Mouse (Mus musculus) olfactory bulb, adult 2 months (tissue): ENCODE data around the gene Igf1r. TPM values are rescaled to one million over a fixed set of nuclear protein-coding genes. Genes with fewer than 3 reads are reported as not detected.

ENCODE experiments used
- H3K27ac ChIP-seq: fragments of 200-500 bp; 2 replicates; pipeline ENCODE4 v1.5.1; 2012; ENCODE audit warnings: low read depth, low read length; ENCODE audit not compliant: insufficient read depth
- H3K4me1 ChIP-seq: fragments of 200-500 bp; 2 replicates; pipeline ENCODE4 v1.6.1; 2012; ENCODE audit warnings: low read length; ENCODE audit not compliant: control insufficient read depth, insufficient read depth
- H3K4me3 ChIP-seq: fragments of 200-500 bp; 2 replicates; pipeline ENCODE4 v1.5.1; 2012; ENCODE audit warnings: mild to moderate bottlenecking, low read depth, low read length, moderate library complexity; ENCODE audit not compliant: insufficient read depth
- CTCF ChIP-seq: fragments of 200-500 bp; IDR thresholded peaks from 2 replicates; pipeline ENCODE4 v1.5.1; 2012; ENCODE audit warnings: low read depth, mild to moderate bottlenecking, low read length, moderate library complexity; ENCODE audit not compliant: insufficient read depth
- POLR2A ChIP-seq: fragments of 200-500 bp; IDR thresholded peaks from 2 replicates; pipeline ENCODE4 v1.6.1; 2012; ENCODE audit warnings: mild to moderate bottlenecking, low read depth, low read length, moderate library complexity; ENCODE audit not compliant: insufficient read depth
- WGBS: fragments of 180-500 bp; shearing (Covaris S2); methylation state at CpG from one replicate; pipeline ENCODE4 v1.1.7; 2018; 5-methylcytosine and 5-hydroxymethylcytosine counted together
- polyA plus RNA-seq: library from polyadenylated mRNA; stranded (reverse); fragments of >200 nt; gene quantifications from 2 replicates; pipeline ENCODE4 v1.2.4, GENCODE M21; 2012; ENCODE audit warnings: low replicate concordance; ENCODE audit not compliant: missing spikeins, insufficient read depth, insufficient read length

Igf1r gene
- polyA plus RNA-seq, 1 experiment: 26.5 TPM

- Histone ChIP-seq H3K27ac (no peak overlapping the region), H3K4me3 (no peak overlapping the region), H3K4me1 (0 out of 2 replicates have a peak, but pooled peaks cover 2% of the 10 kb centered on the region)
- TF ChIP-seq POLR2A: no peak
- no peak for TF ChIP-seq CTCF
- 93% methylated on average over 5 of the region's 5 CpGs for WGBS
Observed at GRCm38 (mm10) chr7:68232521-68232920, 279.9 kb downstream of the Igf1r start.

GRCm38 (mm10) chr7:68233619-68234223, 281.1 kb downstream of the Igf1r start:
- no peak overlapping the region for H3K27ac ChIP-seq
- 0 out of 2 replicates have a peak, but pooled peaks cover 2% of the 10 kb centered on the region for H3K4me1 ChIP-seq
- no peak overlapping the region for H3K4me3 ChIP-seq
- TF ChIP-seq CTCF (no peak), POLR2A (no peak)
- 40% methylated on average over 13 of the region's 13 CpGs for WGBS

GRCm38 (mm10) chr7:68236817-68237216, 284.2 kb downstream of the Igf1r start:
- Histone ChIP-seq H3K4me3 (no peak overlapping the region), H3K4me1 (0 out of 2 replicates have a peak, but pooled peaks cover 2% of the 10 kb centered on the region), H3K27ac (no peak overlapping the region)
- WGBS: 69% methylated on average over 8 of the region's 8 CpGs
- no peak for TF ChIP-seq CTCF
- TF ChIP-seq POLR2A: no peak

- Histone ChIP-seq H3K27ac (no peak overlapping the region), H3K4me3 (no peak overlapping the region), H3K4me1 (0 out of 2 replicates have a peak, but pooled peaks cover 2% of the 10 kb centered on the region)
- WGBS: 81% methylated on average over 11 of the region's 11 CpGs
- TF ChIP-seq CTCF: no peak
Observed at GRCm38 (mm10) chr7:68239220-68239827, 286.7 kb downstream of the Igf1r start.

- no peak overlapping the region for H3K4me3 ChIP-seq
- TF ChIP-seq CTCF (no peak), POLR2A (no peak)
- H3K27ac ChIP-seq: no peak overlapping the region
- WGBS: 84% methylated on average over 9 of the region's 9 CpGs
- H3K4me1 ChIP-seq: 0 out of 2 replicates have a peak, but pooled peaks cover 2% of the 10 kb centered on the region
Observed at GRCm38 (mm10) chr7:68241205-68241604, 288.6 kb downstream of the Igf1r start.

- Histone ChIP-seq H3K4me3 (no peak overlapping the region), H3K4me1 (no peaks in the 10 kb centered on the region), H3K27ac (no peak overlapping the region)
- TF ChIP-seq CTCF: no peak
- no peak for TF ChIP-seq POLR2A
- 64% methylated on average over 4 of the region's 4 CpGs for WGBS
Observed at GRCm38 (mm10) chr7:68245681-68246080, 293.1 kb downstream of the Igf1r start.

- Histone ChIP-seq H3K27ac (no peak overlapping the region), H3K4me1 (no peaks in the 10 kb centered on the region), H3K4me3 (no peak overlapping the region)
- WGBS: 80% methylated on average over 8 of the region's 8 CpGs
- TF ChIP-seq CTCF (no peak), POLR2A (no peak)
Observed at GRCm38 (mm10) chr7:68246249-68246648, 293.6 kb downstream of the Igf1r start.

GRCm38 (mm10) chr7:68250411-68250810, 297.8 kb downstream of the Igf1r start:
- Histone ChIP-seq H3K4me1 (no peaks in the 10 kb centered on the region), H3K27ac (no peak overlapping the region), H3K4me3 (no peak overlapping the region)
- TF ChIP-seq POLR2A: no peak
- TF ChIP-seq CTCF: no peak
- 61% methylated on average over 1 of the region's 1 CpGs for WGBS

- Histone ChIP-seq H3K27ac (no peak overlapping the region), H3K4me1 (no peaks in the 10 kb centered on the region), H3K4me3 (no peak overlapping the region)
- 89% methylated on average over 3 of the region's 3 CpGs for WGBS
- no peak for TF ChIP-seq POLR2A
- TF ChIP-seq CTCF: no peak
Observed at GRCm38 (mm10) chr7:68250902-68251301, 298.3 kb downstream of the Igf1r start.

GRCm38 (mm10) chr7:68257767-68258166, 305.1 kb downstream of the Igf1r start:
- Histone ChIP-seq H3K4me3 (no peak overlapping the region), H3K4me1 (peaks cover 6% of the 10 kb centered on the region; the same call in 1 of the 2 replicates), H3K27ac (no peak overlapping the region)
- TF ChIP-seq POLR2A (no peak), CTCF (no peak)
- WGBS: 63% methylated on average over 2 of the region's 2 CpGs
